Mouse (Mus musculus) lung, embryonic 15.5 days (tissue): ENCODE measurements around the gene Hnrnpa3. TPM values are rescaled to one million over a fixed set of nuclear protein-coding genes. Genes with fewer than 3 reads are reported as not detected.

Source experiments
- ATAC-seq: fragments of 200-750 bp; cut with Nextera tagmentation; 2 replicates; pipeline ENCODE4 v1.8.0; 2017; ENCODE audit warnings: moderate number of reproducible peaks, borderline replicate concordance; ENCODE audit not compliant: low FRiP score, low TSS enrichment; ENCODE audit errors: extremely low read depth
- H3K27ac ChIP-seq: fragments of 300-500 bp; sonication (generic); 2 replicates; pipeline ENCODE4 v1.5.1; 2015; ENCODE audit warnings: moderate library complexity, mild to moderate bottlenecking, inconsistent platforms
- H3K27me3 ChIP-seq: fragments of 300-500 bp; sonication (generic); 2 replicates; pipeline ENCODE4 v1.6.1; 2015; ENCODE audit warnings: inconsistent platforms
- H3K36me3 ChIP-seq: fragments of 300-500 bp; sonication (generic); 2 replicates; pipeline ENCODE4 v1.6.1; 2015; ENCODE audit warnings: inconsistent platforms
- H3K4me1 ChIP-seq: fragments of 300-500 bp; sonication (generic); 2 replicates; pipeline ENCODE4 v1.6.1; 2015; ENCODE audit warnings: inconsistent platforms
- H3K4me2 ChIP-seq: fragments of 300-500 bp; sonication (generic); 2 replicates; pipeline ENCODE4 v1.6.1; 2015; ENCODE audit warnings: inconsistent platforms, mild to moderate bottlenecking, moderate library complexity
- H3K4me3 ChIP-seq: fragments of 300-500 bp; sonication (generic); 2 replicates; pipeline ENCODE4 v1.5.1; 2015; ENCODE audit warnings: mild to moderate bottlenecking, inconsistent platforms
- H3K9ac ChIP-seq: fragments of 300-500 bp; sonication (generic); 2 replicates; pipeline ENCODE4 v1.6.1; 2015; ENCODE audit warnings: inconsistent platforms
- H3K9me3 ChIP-seq: fragments of 300-500 bp; sonication (generic); 2 replicates; pipeline ENCODE4 v1.6.1; 2016; ENCODE audit warnings: inconsistent platforms
- WGBS: fragments of 180-500 bp; shearing (Covaris S2); methylation state at CpG from one replicate; pipeline ENCODE4 v1.1.7; 2015; 5-methylcytosine and 5-hydroxymethylcytosine counted together
- polyA plus RNA-seq: library from polyadenylated mRNA; unstranded; fragments of >200 nt; fragmentation: Nextera tagmentation; extraction: Ambion mirVana; gene quantifications from 2 replicates; pipeline ENCODE4 v1.2.1, GENCODE M21; 2015

Hnrnpa3 gene
- polyA plus RNA-seq, 1 experiment from 2014 or later = 410 TPM

DNA sequence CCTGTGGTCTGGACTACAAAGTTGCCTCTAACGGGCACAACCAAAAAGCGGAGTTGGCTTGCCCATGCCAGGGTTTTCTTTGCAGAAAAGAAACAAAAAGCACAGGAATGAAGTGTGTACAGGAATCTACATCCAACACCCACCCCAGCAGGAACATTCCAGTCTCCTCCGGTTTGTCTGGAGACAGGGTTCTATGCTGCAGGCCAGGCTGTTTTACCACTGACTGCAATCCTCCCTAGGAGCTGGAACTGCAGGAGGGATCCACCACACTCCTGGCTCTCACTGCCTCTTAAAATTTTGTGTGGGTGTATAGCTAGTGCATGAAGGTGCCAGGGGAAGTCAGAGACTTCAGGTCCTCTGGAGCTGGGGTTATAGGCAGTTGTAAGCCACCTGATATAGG lies 39.8 kb downstream of the Hnrnpa3 start:
- H3K27ac ChIP-seq = no peak overlapping the region
- no peaks in the 10 kb centered on the region for H3K27me3 ChIP-seq
- H3K36me3 ChIP-seq = no peaks in the 10 kb centered on the region
- ATAC-seq = no peak
- no peak overlapping the region for H3K4me2 ChIP-seq
- WGBS = 68% methylated on average over 3 of the region's 3 CpGs
- no peak overlapping the region for H3K4me3 ChIP-seq
- H3K4me1 ChIP-seq = peaks cover 54% of the 10 kb centered on the region
- H3K9me3 ChIP-seq = no peaks in the 10 kb centered on the region
- H3K9ac ChIP-seq = no peak overlapping the region

DNA sequence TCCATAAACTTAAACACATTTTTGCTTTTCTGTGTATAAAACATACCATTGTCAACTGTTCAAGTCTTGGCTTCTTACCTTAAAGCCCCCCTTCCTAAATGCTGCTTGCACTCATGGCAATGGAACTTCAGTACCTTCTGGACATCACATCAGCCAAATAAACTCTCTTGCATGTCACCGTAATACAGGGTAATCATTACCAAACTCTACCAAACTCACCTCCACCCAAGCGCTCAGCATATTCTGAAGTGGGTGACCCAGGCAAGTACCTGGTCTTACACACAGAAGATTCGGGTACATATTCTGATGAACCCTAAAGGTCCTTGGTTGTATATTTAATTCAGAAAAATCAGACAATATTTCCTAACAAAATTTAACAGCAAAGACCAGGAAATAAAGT lies 41.5 kb downstream of the Hnrnpa3 start:
- H3K9ac ChIP-seq = no peak overlapping the region

DNA sequence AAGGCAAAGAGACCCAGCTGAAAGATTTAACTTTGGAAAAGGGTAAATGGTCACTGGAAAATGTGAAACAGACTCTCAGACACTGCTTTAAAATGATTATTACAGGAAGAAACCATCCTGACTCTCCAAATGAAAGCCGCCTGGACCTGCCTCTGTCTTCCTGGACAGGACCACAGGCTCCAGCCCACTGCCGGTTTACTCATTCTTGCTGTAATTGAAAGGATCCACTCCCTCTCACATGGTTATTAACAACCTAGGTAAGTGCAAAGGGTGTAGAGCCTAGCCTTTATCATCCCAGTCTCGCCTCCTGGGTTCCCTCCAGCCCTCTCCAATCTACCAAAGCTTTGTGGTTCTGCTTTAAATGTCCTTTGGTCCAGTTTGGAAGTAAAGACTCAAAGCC lies 42.1 kb downstream of the Hnrnpa3 start:
- Histone ChIP-seq H3K9ac (no peak overlapping the region), H3K36me3 (no peaks in the 10 kb centered on the region), H3K4me1 (peaks cover 55% of the 10 kb centered on the region), H3K9me3 (no peaks in the 10 kb centered on the region), H3K4me3 (peak overlapping the region; percentile 92), H3K27me3 (no peaks in the 10 kb centered on the region), H3K4me2 (peak overlapping the region; percentile 91), H3K27ac (no peak overlapping the region; the same call in 1 of the 2 replicates)
- WGBS = 60% methylated on average over 3 of the region's 3 CpGs
- no peak for ATAC-seq

More for the DNA sequence above, 41.5 kb downstream of the Hnrnpa3 start:
- no peak overlapping the region for H3K4me3 ChIP-seq
- ATAC-seq = no peak
- H3K27ac ChIP-seq = no peak overlapping the region
- WGBS = 68% methylated on average over 3 of the region's 3 CpGs
- no peaks in the 10 kb centered on the region for H3K9me3 ChIP-seq
- no peaks in the 10 kb centered on the region for H3K27me3 ChIP-seq
- H3K36me3 ChIP-seq = no peaks in the 10 kb centered on the region
- H3K4me1 ChIP-seq = peaks cover 57% of the 10 kb centered on the region
- no peak overlapping the region for H3K4me2 ChIP-seq

DNA sequence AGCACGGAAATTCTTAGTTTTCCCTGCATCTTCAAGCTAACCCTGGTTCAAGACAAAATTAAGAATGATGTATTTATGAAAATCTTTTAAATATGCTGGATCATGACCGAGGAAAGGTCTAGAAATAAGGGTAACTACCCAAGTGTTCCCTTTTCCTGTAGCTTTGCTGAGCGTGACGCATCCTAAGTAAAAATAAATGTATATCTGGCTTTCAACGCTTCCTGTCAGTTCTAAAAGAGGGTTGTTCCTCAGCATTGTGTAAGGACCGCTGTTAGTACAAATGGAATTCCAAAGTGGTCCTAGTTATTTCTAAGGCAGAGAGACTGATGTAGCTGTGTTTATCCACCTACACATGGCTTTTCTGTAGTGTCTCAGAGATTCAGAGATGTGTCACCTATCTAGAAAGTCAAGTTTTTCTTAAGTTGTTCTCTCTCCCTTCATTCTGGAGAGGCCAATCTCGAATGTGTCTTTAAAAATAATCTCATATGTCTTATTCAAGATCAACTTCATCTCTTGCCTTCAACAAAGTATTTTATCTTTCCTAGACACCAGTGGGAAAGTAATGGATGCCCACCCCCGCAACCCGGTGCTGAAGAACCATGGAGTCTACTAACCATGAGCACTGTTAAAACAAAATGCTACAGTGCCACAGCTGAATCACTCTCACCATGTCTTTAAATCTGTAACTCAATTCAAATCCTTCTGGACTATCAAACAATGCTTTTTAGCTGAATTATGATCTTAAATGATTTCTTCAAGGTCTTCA lies 42.9 kb downstream of the Hnrnpa3 start:
- Histone ChIP-seq H3K27ac (peak overlapping the region; percentile 48), H3K9ac (peak overlapping the region; percentile 95), H3K36me3 (no peaks in the 10 kb centered on the region), H3K27me3 (no peaks in the 10 kb centered on the region), H3K9me3 (no peaks in the 10 kb centered on the region), H3K4me3 (peak overlapping the region; percentile 92), H3K4me1 (peaks cover 52% of the 10 kb centered on the region), H3K4me2 (peak overlapping the region; percentile 91)
- WGBS = 33% methylated on average over 9 of the region's 9 CpGs
- no peak for ATAC-seq

DNA sequence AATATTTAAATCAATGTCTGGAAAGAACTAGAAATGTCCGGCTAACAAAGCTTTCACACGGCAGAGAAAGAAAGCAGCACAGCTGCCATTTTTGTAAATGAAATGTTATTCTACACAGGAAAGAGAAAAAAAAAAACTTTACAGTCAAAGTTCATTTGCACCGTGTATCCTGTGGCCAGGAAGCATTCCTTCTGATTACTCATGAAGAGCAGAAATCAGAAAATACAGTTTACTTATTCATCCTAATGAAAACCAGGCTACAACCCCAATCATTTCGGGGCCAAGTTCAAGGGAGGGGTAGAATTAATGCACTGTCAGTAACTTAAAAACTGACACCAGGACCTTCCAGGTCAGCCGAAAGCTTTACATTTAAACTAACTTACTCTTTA lies 43.5 kb downstream of the Hnrnpa3 start:
- no peak for ATAC-seq
- Histone ChIP-seq H3K27ac (peak overlapping the region; percentile 98), H3K4me3 (peak overlapping the region; percentile 92), H3K27me3 (no peaks in the 10 kb centered on the region), H3K4me1 (peaks cover 47% of the 10 kb centered on the region), H3K4me2 (peak overlapping the region; percentile 91), H3K9me3 (no peaks in the 10 kb centered on the region), H3K9ac (peak overlapping the region; percentile 95), H3K36me3 (no peaks in the 10 kb centered on the region)
- 8% methylated on average over 5 of the region's 5 CpGs for WGBS

DNA sequence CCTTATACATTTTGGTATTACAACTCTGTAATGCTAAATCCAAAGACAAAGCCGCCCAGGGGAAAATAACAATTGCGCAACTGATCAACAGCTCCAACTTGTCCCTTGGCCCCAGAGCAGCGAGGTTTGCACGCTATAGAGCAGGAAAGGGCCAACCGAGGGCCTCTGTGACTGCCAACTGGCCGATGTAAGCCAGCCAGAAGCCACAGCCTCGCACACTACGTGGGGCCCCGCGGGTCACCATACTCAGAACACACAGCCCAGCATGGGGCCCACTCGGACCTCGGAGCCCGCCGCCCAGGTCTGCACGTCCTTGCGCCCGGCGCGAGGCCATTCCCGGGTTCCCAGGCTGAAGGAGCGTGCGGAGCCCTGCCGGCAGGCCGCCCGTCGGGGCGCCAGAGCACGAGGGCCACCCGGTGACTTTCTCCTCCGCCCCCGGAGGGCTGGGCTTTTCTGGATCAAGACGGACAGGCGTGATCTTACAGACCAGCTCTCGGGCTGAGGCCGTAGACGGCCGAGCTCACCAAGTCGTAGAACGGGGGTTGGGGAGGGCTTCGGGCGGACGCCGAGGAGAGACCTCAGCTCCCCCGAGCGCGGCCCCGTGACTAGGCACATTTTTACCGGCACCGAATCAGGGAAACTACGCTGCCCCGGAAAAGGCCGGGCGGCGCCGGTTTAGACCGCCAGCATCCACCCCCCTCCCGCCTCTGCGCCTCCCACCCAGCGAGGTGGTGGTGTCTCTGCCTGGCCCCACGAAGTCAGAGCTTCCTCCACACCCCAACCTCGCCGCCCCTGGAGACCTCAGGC lies 44.5 kb downstream of the Hnrnpa3 start:
- H3K27ac ChIP-seq = peak overlapping the region; percentile 98
- H3K9me3 ChIP-seq = no peaks in the 10 kb centered on the region
- no peaks in the 10 kb centered on the region for H3K36me3 ChIP-seq
- peak overlapping the region; percentile 91 for H3K4me2 ChIP-seq
- peak; percentile 60 for ATAC-seq
- WGBS = under 1% methylated on average over 60 of the region's 62 CpGs
- peak overlapping the region; percentile 92 for H3K4me3 ChIP-seq
- peak overlapping the region; percentile 95 for H3K9ac ChIP-seq
- no peaks in the 10 kb centered on the region for H3K27me3 ChIP-seq
- peaks cover 46% of the 10 kb centered on the region for H3K4me1 ChIP-seq

DNA sequence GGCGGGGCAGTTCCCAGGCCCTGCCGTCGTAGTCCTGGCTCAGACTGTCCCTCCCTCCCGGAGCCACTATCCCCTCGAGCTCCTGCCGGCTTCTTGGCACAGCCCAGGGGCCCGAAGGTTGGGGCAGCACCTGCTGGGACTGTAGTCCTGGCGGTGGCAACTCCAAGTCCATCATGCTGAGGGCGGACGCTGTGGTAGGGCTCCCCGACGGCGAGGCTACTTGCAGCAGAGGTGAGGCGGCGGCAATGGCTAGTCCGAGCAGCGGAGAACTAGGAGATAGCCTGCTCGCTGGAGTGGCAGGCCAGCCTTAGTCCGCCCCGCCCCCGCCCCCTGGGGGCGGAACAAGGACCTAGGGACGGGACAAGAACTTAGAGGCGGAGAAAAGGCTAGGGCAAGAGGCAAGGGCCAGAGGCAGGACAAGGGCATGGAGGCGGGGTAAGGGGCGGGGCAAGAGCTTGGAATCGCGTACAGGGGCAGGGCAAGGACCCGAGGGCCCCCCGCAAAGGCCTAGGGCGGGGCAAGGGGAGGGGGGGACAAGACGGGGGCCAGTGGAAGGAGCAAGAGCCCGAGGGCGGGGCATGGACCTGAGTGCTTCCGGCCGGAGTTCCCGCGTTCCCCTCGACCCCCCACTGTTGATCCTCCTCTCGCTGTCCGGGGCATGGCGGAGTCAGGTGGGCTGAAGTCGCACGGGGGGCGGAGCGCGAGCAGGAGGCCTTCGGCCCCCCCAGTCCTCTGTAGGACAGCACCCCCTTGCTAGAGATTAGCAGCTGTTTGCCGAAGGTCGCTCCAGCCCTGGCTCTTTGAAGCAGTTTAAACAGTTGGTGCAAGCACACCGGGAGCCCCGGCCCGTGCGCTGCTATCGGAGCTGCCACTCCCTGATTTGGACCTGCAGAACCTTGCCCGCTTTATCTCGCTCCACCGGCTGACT lies 45.4 kb downstream of the Hnrnpa3 start, which contains the start of gene Nfe2l2:
Gene Nfe2l2, minus strand, starts transcription at position 408 of the 928 bp plus-strand sequence.
- Histone ChIP-seq H3K9me3 (no peaks in the 10 kb centered on the region), H3K9ac (peak within 1 kb of the TSS; percentile 95), H3K4me1 (peaks cover 40% of the 10 kb centered on the region), H3K4me2 (peak within 1 kb of the TSS; percentile 91), H3K27ac (peak within 1 kb of the TSS; percentile 98), H3K36me3 (no peaks in the 10 kb centered on the region), H3K4me3 (peak within 1 kb of the TSS; percentile 92), H3K27me3 (no peaks in the 10 kb centered on the region)
- WGBS = under 1% methylated on average over 57 of the region's 58 CpGs
- ATAC-seq = peak; percentile 94

DNA sequence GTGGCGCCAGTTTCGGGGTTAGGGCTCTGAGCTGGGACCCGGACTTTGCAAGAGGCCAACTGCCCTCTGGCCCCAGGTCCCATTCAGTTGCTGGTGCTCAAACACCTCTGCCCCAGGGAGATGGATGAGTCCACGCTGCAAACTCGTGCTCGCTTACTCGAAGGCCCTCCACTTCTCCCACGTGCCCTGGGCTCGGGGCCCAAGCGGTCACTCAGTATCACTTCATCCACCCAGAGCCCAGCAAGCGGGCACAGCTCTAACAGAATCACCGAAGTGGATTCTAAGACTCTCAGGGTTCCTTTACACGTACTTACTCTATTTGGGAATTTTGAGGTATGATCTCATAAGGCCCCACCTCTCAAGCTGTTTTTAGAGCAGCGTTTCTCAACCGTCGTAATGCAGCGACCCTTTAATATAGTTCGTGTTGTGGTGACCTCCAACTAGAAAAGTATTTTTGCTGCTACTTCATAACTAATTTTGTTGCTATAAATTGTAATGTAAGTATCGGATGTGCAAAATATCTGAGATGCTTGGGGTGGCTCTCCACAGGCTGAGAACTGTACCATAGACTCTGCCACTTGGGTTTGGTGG lies 46.2 kb downstream of the Hnrnpa3 start:
- 8% methylated on average over 19 of the region's 19 CpGs for WGBS
- no peaks in the 10 kb centered on the region for H3K9me3 ChIP-seq
- peak overlapping the region; percentile 95 for H3K9ac ChIP-seq
- H3K27me3 ChIP-seq = no peaks in the 10 kb centered on the region
- peak overlapping the region; percentile 98 for H3K27ac ChIP-seq
- H3K4me3 ChIP-seq = peak overlapping the region; percentile 92
- H3K4me1 ChIP-seq = peaks cover 40% of the 10 kb centered on the region
- H3K4me2 ChIP-seq = peak overlapping the region; percentile 91
- no peaks in the 10 kb centered on the region for H3K36me3 ChIP-seq
- ATAC-seq = peak; percentile 0; the same call in 1 of the 2 replicates

DNA sequence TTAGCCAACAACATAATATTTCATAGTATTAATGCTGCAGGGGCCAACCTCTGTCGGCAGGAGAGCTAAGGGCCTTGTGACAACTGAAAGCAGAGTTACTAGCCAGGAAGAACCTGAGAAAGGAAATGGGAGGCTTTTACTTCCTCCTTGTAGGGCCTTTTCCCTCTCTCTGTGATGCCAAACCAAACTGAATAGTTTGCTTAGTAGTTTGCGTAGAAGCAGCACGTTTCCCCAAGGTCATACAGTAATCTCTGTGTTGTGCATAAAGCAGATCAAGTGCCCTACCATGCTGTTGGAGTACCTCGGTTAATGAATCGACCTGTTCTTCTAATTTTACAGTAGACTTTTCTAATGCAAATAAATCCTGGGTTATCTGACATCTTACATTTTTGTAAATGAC lies 47.4 kb downstream of the Hnrnpa3 start:
- Histone ChIP-seq H3K4me1 (peaks cover 30% of the 10 kb centered on the region), H3K9me3 (no peaks in the 10 kb centered on the region), H3K4me2 (no peak overlapping the region), H3K27me3 (no peaks in the 10 kb centered on the region), H3K36me3 (no peaks in the 10 kb centered on the region), H3K4me3 (no peak overlapping the region), H3K9ac (no peak overlapping the region), H3K27ac (peak overlapping the region; percentile 0; the same call in 1 of the 2 replicates)
- 39% methylated on average over 5 of the region's 5 CpGs for WGBS
- no peak for ATAC-seq

DNA sequence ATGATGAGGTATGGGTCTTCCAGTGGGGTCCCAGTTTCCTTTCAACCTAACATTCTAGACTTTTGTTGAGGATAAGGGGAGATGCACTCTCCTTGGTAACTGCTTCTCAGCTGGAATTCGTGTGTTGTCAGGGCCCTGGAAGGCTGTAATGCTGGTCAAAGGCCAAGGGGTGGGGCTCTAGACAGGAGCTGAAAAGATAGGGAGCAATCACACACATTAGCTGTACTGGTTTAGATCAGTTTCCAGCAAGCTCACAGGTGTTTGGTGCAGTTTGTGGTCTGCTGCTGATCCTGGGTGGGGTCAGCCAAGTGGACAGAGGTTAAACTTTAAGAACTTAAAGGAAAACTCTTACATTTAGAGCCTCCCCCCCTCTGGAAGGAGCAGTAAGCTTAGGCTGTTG lies 48.4 kb downstream of the Hnrnpa3 start:
- H3K4me2 ChIP-seq = no peak overlapping the region
- H3K9me3 ChIP-seq = no peaks in the 10 kb centered on the region
- no peak for ATAC-seq
- no peak overlapping the region for H3K4me3 ChIP-seq
- H3K27me3 ChIP-seq = no peaks in the 10 kb centered on the region
- 24% methylated on average over 1 of the region's 1 CpGs for WGBS
- no peak overlapping the region for H3K9ac ChIP-seq
- peaks cover 20% of the 10 kb centered on the region for H3K4me1 ChIP-seq
- no peak overlapping the region for H3K27ac ChIP-seq
- H3K36me3 ChIP-seq = no peaks in the 10 kb centered on the region

DNA sequence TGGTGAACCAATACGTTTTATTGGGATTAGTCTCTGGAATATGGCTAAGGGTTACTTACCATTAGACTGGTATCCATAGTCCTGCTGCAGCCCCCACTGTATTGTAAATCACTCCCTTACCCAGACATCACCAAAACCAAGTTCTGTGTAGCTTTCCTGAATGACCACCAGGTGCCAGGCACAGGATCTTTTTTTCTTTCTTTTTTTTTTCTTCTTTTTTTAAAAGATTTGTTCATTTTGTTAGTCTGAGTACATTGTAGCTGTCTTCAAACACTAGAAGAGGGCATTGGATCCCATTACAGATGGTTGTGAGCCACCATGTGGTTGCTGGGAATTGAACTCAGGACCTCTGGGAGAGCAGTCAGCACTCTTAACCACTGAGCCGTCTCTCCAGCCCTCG lies 54.0 kb downstream of the Hnrnpa3 start:
- WGBS = 88% methylated on average over 3 of the region's 3 CpGs
- H3K27me3 ChIP-seq = no peaks in the 10 kb centered on the region
- peaks cover 25% of the 10 kb centered on the region for H3K4me1 ChIP-seq
- ATAC-seq = no peak
- no peak overlapping the region for H3K4me3 ChIP-seq
- H3K27ac ChIP-seq = no peak overlapping the region
- no peaks in the 10 kb centered on the region for H3K36me3 ChIP-seq
- no peak overlapping the region for H3K9ac ChIP-seq
- H3K9me3 ChIP-seq = no peaks in the 10 kb centered on the region
- H3K4me2 ChIP-seq = no peak overlapping the region
